Mouse (Mus musculus) erythroblast, embryonic 14.5 days (primary cell): Measurements from ENCODE around the gene Mpst.

Experiments
- GATA1 ChIP-seq: IDR thresholded peaks from 2 replicates; pipeline ENCODE4 v1.6.1; 2012; ENCODE audit warnings: low read length, inconsistent platforms, mixed read lengths
- TAL1 ChIP-seq: IDR thresholded peaks from 3 replicates; pipeline ENCODE4 v1.6.1; 2012; ENCODE audit warnings: low read length, inconsistent platforms, mixed read lengths

- TF ChIP-seq GATA1 = no peak
- TF ChIP-seq TAL1 = no peak
Observed at GRCm38 (mm10) chr15:78434896-78435520, 28.8 kb downstream of the Mpst start.
